In genomic region chr19:37377404-37377990, GRCm38 (mm10) we compare ENCODE assay signal across 7 mouse cellular contexts. TPM values are rescaled to one million over a fixed set of nuclear protein-coding genes. Genes with fewer than 3 reads are reported as not detected.
DNase-seq lines count a peak whose midpoint lies in the region; ATAC-seq and TF ChIP-seq lines count a peak whose summit lies in the region.

No protein-coding gene starts in this region.

- DNase-seq in testis, postnatal 10 days (ENCODE audit: low spot score): no peak
- no peak for DNase-seq in left cerebral cortex, postnatal 36 days (ENCODE audit: low spot score in 2 of 2)
- DNase-seq in cerebellum, postnatal 14 days: no peak

- H3K9me3 ChIP-seq in limb, embryonic 13.5 days: no peaks in the 10 kb centered on the region

- no peak overlapping the region for H3K27ac ChIP-seq in testis, adult 2 months (ENCODE audit: control insufficient read depth, insufficient read depth, low read depth, low read length)
- H3K27ac ChIP-seq in embryonic fibroblast, embryonic 13.5 days (ENCODE audit: insufficient read depth, low read length): no peak overlapping the region
- no peak overlapping the region for H3K27ac ChIP-seq in limb, embryonic 13.5 days

- H3K9ac ChIP-seq in limb, embryonic 13.5 days: peak overlapping the region; percentile 77

- H3K4me3 ChIP-seq in testis, adult 2 months (ENCODE audit: control insufficient read depth, low read depth, low read length): peak overlapping the region; percentile 36; the same call in 1 of the 2 replicates
- peak overlapping the region; percentile 95 for H3K4me3 ChIP-seq in embryonic fibroblast, embryonic 13.5 days (ENCODE audit: insufficient read depth, low read length)
- peak overlapping the region; percentile 85 for H3K4me3 ChIP-seq in limb, embryonic 13.5 days

- no peaks in the 10 kb centered on the region for H3K36me3 ChIP-seq in testis, adult 2 months (ENCODE audit: control insufficient read depth, insufficient read depth, low read length)
- H3K36me3 ChIP-seq in limb, embryonic 13.5 days: no peaks in the 10 kb centered on the region

- H3K4me1 ChIP-seq in testis, adult 2 months (ENCODE audit: control insufficient read depth, insufficient read depth, low read length): no peaks in the 10 kb centered on the region
- H3K4me1 ChIP-seq in embryonic fibroblast, embryonic 13.5 days (ENCODE audit: control insufficient read depth, insufficient read depth, low read length): peaks cover 2% of the 10 kb centered on the region
- peaks cover 30% of the 10 kb centered on the region for H3K4me1 ChIP-seq in limb, embryonic 13.5 days

- 19% methylated on average over 8 of the region's 8 CpGs for WGBS in limb, embryonic 13.5 days

- no peak for ATAC-seq in limb, embryonic 13.5 days (ENCODE audit: low FRiP score, low read depth)
- ATAC-seq in cerebellum, adult (ENCODE audit: insufficient number of reproducible peaks, low FRiP score, low TSS enrichment): no peak

- TF ChIP-seq POLR2A in testis, adult 2 months (IDR thresholded peaks at IDR 0.05; ENCODE audit: control insufficient read depth, low read depth, low read length): no peak
- TF ChIP-seq POLR2A in embryonic fibroblast, embryonic 13.5 days (IDR thresholded peaks at IDR 0.05; ENCODE audit: low read depth, low read length): no peak

- no peaks in the 10 kb centered on the region for H3K27me3 ChIP-seq in testis, adult 2 months (ENCODE audit: control insufficient read depth, insufficient read depth, low read length)
- H3K27me3 ChIP-seq in limb, embryonic 13.5 days: no peaks in the 10 kb centered on the region

- intact Hi-C loops in left cerebral cortex, postnatal 36 days (cut with DNase I): no loop called here

- TF ChIP-seq CTCF in testis, adult 2 months (IDR thresholded peaks at IDR 0.05; ENCODE audit: control insufficient read depth, insufficient read depth, insufficient replicate concordance, low read depth, low read length): no peak
- no peak for TF ChIP-seq CTCF in embryonic fibroblast, embryonic 13.5 days (IDR thresholded peaks at IDR 0.05; ENCODE audit: borderline replicate concordance, insufficient read depth, low read length)

- H3K4me2 ChIP-seq in limb, embryonic 13.5 days (replicated peaks): peak overlapping the region; percentile 74

RNA-seq across cellular contexts. Expression of gene Kif11, which starts 1.3 kb away (rescaled TPM):
- polyA plus RNA-seq in testis, adult 2 months (2012; rRNA removed): 6.7 and 8.9 TPM in 2 replicates
- polyA plus RNA-seq in embryonic fibroblast, embryonic 13.5 days (2011; ENCODE audit: insufficient read length, low read depth, missing spikeins): 31.8 and 48.6 TPM in 2 replicates
- 58.2 and 62.5 TPM in 2 replicates for polyA plus RNA-seq in limb, embryonic 13.5 days (2015; fragmentation: Nextera tagmentation; extraction: Ambion mirVana)
- 1 to 10 TPM; 1.1 TPM for total RNA-seq in left cerebral cortex, postnatal 36 days (2021)

RNA-seq across cellular contexts. Expression of gene Ide, which starts 39.8 kb away (rescaled TPM):
- 91.8 and 96.7 TPM in 2 replicates for polyA plus RNA-seq in testis, adult 2 months (2012; rRNA removed)
- 59.2 and 62.2 TPM in 2 replicates for polyA plus RNA-seq in embryonic fibroblast, embryonic 13.5 days (2011; ENCODE audit: insufficient read length, low read depth, missing spikeins)
- polyA plus RNA-seq in limb, embryonic 13.5 days (2015; fragmentation: Nextera tagmentation; extraction: Ambion mirVana): 32.8 and 36.5 TPM in 2 replicates
- 10 to 100 TPM; 34.1 to 37.4 TPM for total RNA-seq in left cerebral cortex, postnatal 36 days (2021)

RNA-seq across cellular contexts. Expression of gene Hhex, which starts 57.1 kb away (rescaled TPM):
- 0.89 and 0.93 TPM in 2 replicates for polyA plus RNA-seq in testis, adult 2 months (2012; rRNA removed)
- 0.84 TPM in 1 of 2 replicates, not detected in the other for polyA plus RNA-seq in embryonic fibroblast, embryonic 13.5 days (2011; ENCODE audit: insufficient read length, low read depth, missing spikeins)
- polyA plus RNA-seq in limb, embryonic 13.5 days (2015; fragmentation: Nextera tagmentation; extraction: Ambion mirVana): 12.4 and 13.0 TPM in 2 replicates
- 1 to 10 TPM; 2.4 to 3.4 TPM for total RNA-seq in left cerebral cortex, postnatal 36 days (2021)

Comparison
In these comparisons a context has a peak if more than half of its experiments do, and no peak if none do; other contexts are left out.
1. H3K4me3 ChIP-seq: peak in every context shown above with its lines; median percentile 95 in embryonic fibroblast, embryonic 13.5 days; 85 in limb, embryonic 13.5 days; 36 in testis, adult 2 months.